Mouse (Mus musculus) lung, embryonic 16.5 days (tissue): ENCODE data around the gene Ube2e2. TPM values are rescaled to one million over a fixed set of nuclear protein-coding genes. Genes with fewer than 3 reads are reported as not detected.

ENCODE experiments used
- ATAC-seq: fragments of 200-750 bp; cut with Nextera tagmentation; 2 replicates; pipeline ENCODE4 v1.8.0; 2017; ENCODE audit warnings: low read depth, mild to moderate bottlenecking, moderate library complexity
- H3K27ac ChIP-seq: fragments of 300-500 bp; sonication (generic); 2 replicates; pipeline ENCODE4 v1.5.1; 2014; ENCODE audit warnings: mild to moderate bottlenecking, control low read depth, low read length
- H3K27me3 ChIP-seq: fragments of 300-500 bp; sonication (generic); 2 replicates; pipeline ENCODE4 v1.6.1; 2014; ENCODE audit warnings: low read depth, low read length, mixed read lengths; ENCODE audit not compliant: control insufficient read depth, insufficient read depth
- H3K36me3 ChIP-seq: fragments of 300-500 bp; sonication (generic); 2 replicates; pipeline ENCODE4 v1.6.1; 2014; ENCODE audit warnings: low read length; ENCODE audit not compliant: control insufficient read depth, insufficient read depth
- H3K4me1 ChIP-seq: fragments of 300-500 bp; sonication (generic); replicated peaks from 2 replicates; pipeline ENCODE4 v1.6.1; 2014; ENCODE audit warnings: low read length, mixed read lengths; ENCODE audit not compliant: control insufficient read depth, insufficient read depth
- H3K4me2 ChIP-seq: fragments of 300-500 bp; sonication (generic); 2 replicates; pipeline ENCODE4 v1.6.1; 2014; ENCODE audit warnings: low read depth, low read length, control low read depth
- H3K4me3 ChIP-seq: fragments of 300-500 bp; sonication (generic); 2 replicates; pipeline ENCODE4 v1.5.1; 2014; ENCODE audit warnings: mild to moderate bottlenecking, low read length, control low read depth
- H3K9ac ChIP-seq: fragments of 300-500 bp; sonication (generic); 2 replicates; pipeline ENCODE4 v1.6.1; 2014; ENCODE audit warnings: low read length, control low read depth
- H3K9me3 ChIP-seq: fragments of 300-500 bp; sonication (generic); 2 replicates; pipeline ENCODE4 v1.6.1; 2016; ENCODE audit warnings: low read length; ENCODE audit not compliant: control insufficient read depth
- WGBS: fragments of 180-500 bp; shearing (Covaris S2); extraction: QIAGEN DNeasy Blood & Tissue Kit; methylation state at CpG from one replicate; pipeline ENCODE4 v1.1.7; 2014; 5-methylcytosine and 5-hydroxymethylcytosine counted together
- polyA plus RNA-seq: library from polyadenylated mRNA; unstranded; fragments of >200 nt; fragmentation: Nextera tagmentation; extraction: Ambion mirVana; gene quantifications from 2 replicates; pipeline ENCODE4 v1.2.1, GENCODE M21; 2015

Ube2e2 gene
- polyA plus RNA-seq, 1 experiment from 2014 or later = 57.7 TPM

DNA sequence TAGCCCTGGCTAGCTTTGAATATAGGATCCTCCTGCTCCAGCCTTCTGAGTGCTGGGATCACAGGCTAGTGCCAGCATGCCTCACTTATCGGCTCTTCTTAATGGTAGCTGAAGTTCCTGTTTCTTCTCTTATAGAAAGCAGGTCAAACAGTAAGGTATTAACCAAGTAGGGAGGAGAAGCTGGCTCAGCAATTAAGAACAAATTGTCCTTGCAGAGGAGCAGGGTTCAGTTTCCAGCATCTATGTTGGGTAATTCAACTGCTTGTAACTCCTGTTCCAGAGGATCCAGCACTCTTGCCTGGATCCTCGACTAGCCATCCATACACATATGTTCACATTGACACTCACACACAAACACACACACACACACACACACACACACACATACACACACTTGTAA is 136.1 kb downstream of the Ube2e2 start:
- Histone ChIP-seq H3K27ac (no peak overlapping the region), H3K4me1 (no peaks in the 10 kb centered on the region), H3K9ac (no peak overlapping the region), H3K36me3 (no peaks in the 10 kb centered on the region), H3K4me2 (no peak overlapping the region), H3K4me3 (no peak overlapping the region), H3K9me3 (no peaks in the 10 kb centered on the region), H3K27me3 (no peaks in the 10 kb centered on the region)
- no peak for ATAC-seq
- WGBS = 85% methylated on average over 2 of the region's 2 CpGs

- Histone ChIP-seq H3K9me3 (no peaks in the 10 kb centered on the region), H3K4me2 (no peak overlapping the region), H3K36me3 (no peaks in the 10 kb centered on the region), H3K9ac (no peak overlapping the region), H3K27me3 (no peaks in the 10 kb centered on the region), H3K27ac (no peak overlapping the region), H3K4me3 (no peak overlapping the region), H3K4me1 (no peaks in the 10 kb centered on the region)
- no peak for ATAC-seq
- WGBS = 56% methylated on average over 1 of the region's 1 CpGs
These were observed 138.7 kb downstream of the Ube2e2 start for GRCm38 (mm10) chr14:18755410-18755809.

DNA sequence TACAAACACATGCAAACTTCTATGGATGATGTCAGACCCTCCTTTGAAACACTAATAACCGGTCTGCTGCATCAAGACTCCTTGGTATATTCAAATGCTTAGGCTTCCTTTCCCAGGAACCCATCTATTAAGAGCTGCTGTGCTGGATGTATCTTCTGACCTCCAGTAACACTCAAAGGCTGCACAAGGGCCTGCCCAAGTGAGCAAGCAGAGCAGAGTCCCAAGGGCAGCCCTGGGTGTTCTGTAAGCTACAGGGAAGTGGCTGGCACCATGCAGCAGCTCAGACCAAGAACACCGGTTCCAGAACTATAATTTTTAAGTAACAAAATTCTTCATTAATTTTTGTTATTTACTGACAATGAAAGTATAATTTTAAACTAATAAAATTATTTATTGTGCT is 139.5 kb downstream of the Ube2e2 start:
- Histone ChIP-seq H3K9ac (no peak overlapping the region), H3K4me2 (no peak overlapping the region), H3K36me3 (no peaks in the 10 kb centered on the region), H3K4me3 (no peak overlapping the region), H3K9me3 (no peaks in the 10 kb centered on the region), H3K27ac (no peak overlapping the region), H3K4me1 (no peaks in the 10 kb centered on the region), H3K27me3 (no peaks in the 10 kb centered on the region)
- no peak for ATAC-seq
- 85% methylated on average over 2 of the region's 2 CpGs for WGBS

- Histone ChIP-seq H3K36me3 (no peaks in the 10 kb centered on the region), H3K4me1 (no peaks in the 10 kb centered on the region), H3K4me2 (no peak overlapping the region), H3K9me3 (no peaks in the 10 kb centered on the region), H3K9ac (no peak overlapping the region), H3K4me3 (no peak overlapping the region), H3K27me3 (no peaks in the 10 kb centered on the region), H3K27ac (no peak overlapping the region)
- no peak for ATAC-seq
- 80% methylated on average over 2 of the region's 2 CpGs for WGBS
These were observed 140.1 kb downstream of the Ube2e2 start for GRCm38 (mm10) chr14:18754001-18754400.

DNA sequence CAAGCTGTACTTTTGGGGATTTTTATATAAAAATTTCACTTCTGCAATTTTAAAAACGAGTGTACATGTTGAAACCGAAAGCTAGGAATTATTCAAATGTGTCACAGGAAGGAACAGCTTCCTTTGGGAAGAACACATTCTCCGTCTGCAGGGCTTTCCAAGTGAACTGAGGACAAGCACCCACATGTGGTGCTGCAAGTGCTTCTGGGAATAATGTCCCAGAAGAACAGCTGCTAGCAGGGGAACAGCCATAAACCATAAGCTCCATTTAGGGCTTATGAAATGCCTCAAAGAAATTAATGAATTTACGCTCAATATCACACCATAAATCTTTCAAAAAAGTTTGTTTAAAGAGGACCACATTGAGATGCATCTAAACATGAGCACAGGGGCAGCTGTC is 162.9 kb downstream of the Ube2e2 start:
- 0 out of 2 replicates have a peak, but pooled peaks have one; percentile 23 for ATAC-seq

DNA sequence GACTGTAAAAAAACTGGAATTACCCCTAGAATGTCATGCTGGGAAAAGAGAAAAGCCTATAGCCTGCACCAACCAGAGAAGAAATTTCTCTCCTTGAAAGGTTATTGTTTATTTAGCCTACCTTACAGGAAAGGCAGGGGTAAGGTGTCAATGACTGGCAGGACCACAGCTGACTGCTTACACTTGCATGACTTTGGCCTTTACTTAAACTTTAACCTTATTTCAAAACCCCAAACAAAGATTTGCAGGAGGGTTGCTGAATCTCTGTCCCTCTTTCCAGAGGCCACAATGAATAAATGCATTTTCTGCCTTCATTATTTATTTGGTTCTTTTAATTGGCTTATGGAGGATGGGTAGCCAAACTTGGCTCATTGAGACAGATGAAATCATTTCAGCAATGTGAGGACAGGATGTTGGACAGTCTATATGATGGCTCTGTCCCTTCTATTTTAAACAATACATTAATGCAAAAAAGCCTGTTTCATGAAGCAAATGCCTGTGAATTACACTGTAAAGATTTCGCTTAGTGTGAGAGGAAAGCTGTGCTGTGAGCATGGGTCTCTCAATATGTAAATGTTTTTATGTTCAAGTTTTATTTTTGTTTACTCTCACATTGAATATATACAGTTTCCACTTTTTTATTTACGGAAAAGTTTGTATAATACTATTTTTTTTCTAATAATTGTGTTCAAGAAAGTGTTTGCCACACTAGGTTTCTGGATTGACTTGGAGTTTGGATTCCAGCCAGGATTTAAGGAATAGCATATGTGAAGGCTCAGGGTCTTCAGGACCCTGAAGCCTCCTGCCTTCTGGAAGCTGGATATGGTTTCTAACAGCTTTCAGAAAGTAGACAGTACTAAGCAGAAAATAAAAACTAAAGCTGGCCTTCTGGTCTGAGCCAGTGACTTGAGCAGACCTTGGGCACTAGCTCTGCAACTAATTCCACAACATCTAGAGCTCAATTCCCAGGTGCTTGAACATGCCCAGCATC is 173.2 kb downstream of the Ube2e2 start:
- no peaks in the 10 kb centered on the region for H3K36me3 ChIP-seq
- H3K4me1 ChIP-seq = no peaks in the 10 kb centered on the region; the same call in 1 of the 2 replicates
- no peaks in the 10 kb centered on the region for H3K27me3 ChIP-seq
- 0 out of 2 replicates have a peak overlapping the region, but pooled peaks have one; percentile 7 for H3K27ac ChIP-seq
- ATAC-seq = peak; percentile 65
- H3K4me2 ChIP-seq = no peak overlapping the region
- no peak overlapping the region for H3K4me3 ChIP-seq
- no peak overlapping the region for H3K9ac ChIP-seq
- no peaks in the 10 kb centered on the region for H3K9me3 ChIP-seq
- WGBS = 59% methylated on average over 2 of the region's 2 CpGs

More for the DNA sequence above, 162.9 kb downstream of the Ube2e2 start:
- no peak overlapping the region for H3K9ac ChIP-seq
- H3K27me3 ChIP-seq = no peaks in the 10 kb centered on the region
- H3K27ac ChIP-seq = no peak overlapping the region
- WGBS = 50% methylated on average over 4 of the region's 4 CpGs
- H3K4me1 ChIP-seq = 0 out of 2 replicates have a peak, but pooled peaks cover 2% of the 10 kb centered on the region
- H3K9me3 ChIP-seq = no peaks in the 10 kb centered on the region
- no peaks in the 10 kb centered on the region for H3K36me3 ChIP-seq
- no peak overlapping the region for H3K4me2 ChIP-seq
- H3K4me3 ChIP-seq = no peak overlapping the region

DNA sequence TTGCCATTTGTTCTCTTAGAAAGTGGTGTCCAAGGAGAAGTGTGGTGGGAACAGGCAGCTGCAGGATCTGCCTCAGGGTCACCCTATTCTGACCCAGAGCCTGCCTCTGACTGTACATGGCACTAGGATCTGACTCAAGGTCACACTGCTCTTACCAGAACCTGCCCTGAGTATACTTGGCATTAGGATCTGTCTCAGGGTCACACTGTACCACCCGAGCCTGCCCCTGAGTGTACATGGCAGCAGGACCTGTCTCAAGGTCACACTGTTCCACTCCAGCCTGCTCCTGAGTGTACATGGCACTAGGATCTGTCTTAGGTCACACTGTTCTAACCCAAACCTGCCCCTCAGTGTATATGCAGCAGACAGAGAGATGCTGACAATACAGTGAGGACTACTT is 177.1 kb downstream of the Ube2e2 start:
- no peak for ATAC-seq
- H3K36me3 ChIP-seq = no peaks in the 10 kb centered on the region
- no peak overlapping the region for H3K4me2 ChIP-seq
- H3K27me3 ChIP-seq = no peaks in the 10 kb centered on the region
- no peak overlapping the region for H3K9ac ChIP-seq
- WGBS = 84% methylated on average over 1 of the region's 1 CpGs
- H3K4me1 ChIP-seq = no peaks in the 10 kb centered on the region; the same call in 1 of the 2 replicates
- no peak overlapping the region for H3K4me3 ChIP-seq
- no peak overlapping the region for H3K27ac ChIP-seq
- no peaks in the 10 kb centered on the region for H3K9me3 ChIP-seq

DNA sequence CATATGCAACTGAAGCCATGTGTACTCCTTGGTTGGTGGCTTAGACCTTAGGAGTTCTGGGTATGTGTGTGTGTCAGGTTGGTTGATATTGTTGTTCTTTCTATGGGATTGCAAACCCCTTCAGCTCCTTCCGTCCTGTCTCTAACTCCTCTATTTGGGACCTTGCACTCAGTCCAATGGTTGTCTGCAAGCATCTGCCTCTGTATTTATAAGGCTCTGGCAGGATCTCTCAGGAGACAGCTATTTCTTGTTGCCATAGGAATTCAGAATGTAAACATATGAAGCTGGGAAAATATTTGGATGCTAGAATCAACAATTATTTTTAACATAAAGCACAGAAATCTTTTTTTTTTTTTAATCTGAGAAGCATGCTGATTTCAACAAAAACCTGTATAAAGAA is 178.5 kb downstream of the Ube2e2 start:
- peak; percentile 81 for ATAC-seq
- WGBS = 52% methylated on average over 1 of the region's 1 CpGs

DNA sequence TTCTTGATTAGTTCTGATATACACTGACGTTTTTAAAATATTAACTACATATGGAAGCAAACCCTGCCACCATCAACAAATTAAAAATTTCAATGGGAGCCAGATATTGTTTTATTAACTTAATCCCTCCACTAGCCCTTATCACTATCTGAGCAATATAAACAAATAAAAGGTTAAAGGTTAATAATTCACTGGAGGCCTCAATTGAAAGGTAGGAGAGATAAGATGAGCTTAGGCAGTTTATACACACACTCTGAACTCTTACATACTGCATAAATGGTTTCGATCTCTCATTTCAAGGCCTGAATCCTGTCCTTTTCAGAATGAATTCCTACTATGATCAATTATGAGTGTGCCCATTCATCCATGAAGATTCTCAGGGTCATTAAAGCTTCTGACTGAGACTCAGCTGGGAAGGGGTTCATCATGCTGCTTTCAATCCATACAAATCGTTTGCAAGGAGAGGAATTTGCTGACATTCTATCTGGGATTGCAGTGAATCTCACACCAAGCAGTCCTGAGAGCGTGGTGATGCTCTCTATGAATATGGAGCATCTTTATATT is 196.3 kb downstream of the Ube2e2 start:
- ATAC-seq = no peak
- H3K27ac ChIP-seq = no peak overlapping the region
- no peaks in the 10 kb centered on the region for H3K9me3 ChIP-seq
- no peak overlapping the region for H3K4me2 ChIP-seq
- no peaks in the 10 kb centered on the region for H3K36me3 ChIP-seq
- H3K27me3 ChIP-seq = no peaks in the 10 kb centered on the region
- 67% methylated on average over 4 of the region's 4 CpGs for WGBS
- no peaks in the 10 kb centered on the region for H3K4me1 ChIP-seq
- no peak overlapping the region for H3K4me3 ChIP-seq
- no peak overlapping the region for H3K9ac ChIP-seq

More for the DNA sequence above, 178.5 kb downstream of the Ube2e2 start:
- Histone ChIP-seq H3K27me3 (no peaks in the 10 kb centered on the region), H3K4me2 (no peak overlapping the region), H3K36me3 (no peaks in the 10 kb centered on the region), H3K4me1 (no peaks in the 10 kb centered on the region; the same call in 1 of the 2 replicates), H3K27ac (no peak overlapping the region), H3K4me3 (no peak overlapping the region), H3K9me3 (no peaks in the 10 kb centered on the region), H3K9ac (no peak overlapping the region)
